10 mouse cellular contexts compared by ENCODE assay signal in genomic region chr14:7960616-7961015, GRCm38 (mm10). TPM values are rescaled to one million over a fixed set of nuclear protein-coding genes. Genes with fewer than 3 reads are reported as not detected.
DNase-seq lines count a peak whose midpoint lies in the region; ATAC-seq and TF ChIP-seq lines count a peak whose summit lies in the region.
"Had no signal": no experiment of that assay in that cellular context is flagged by ENCODE, and none has a peak within 500 bp of the region (broad histone marks: within the 10 kb centered on the region; RNA-seq: fewer than 3 reads in every experiment).

No protein-coding gene starts in this region.

- no peak for TF ChIP-seq CTCF in thymus, adult 2 months (IDR thresholded peaks at IDR 0.05; ENCODE audit: borderline replicate concordance, control insufficient read depth, extremely low read depth, insufficient read depth, low read length, poor library complexity)

- no peak overlapping the region for H3K9ac ChIP-seq in hindbrain, embryonic 15.5 days
- H3K9ac ChIP-seq: embryonic facial prominence, embryonic 13.5 days; liver, embryonic 15.5 days had no signal

- H3K27ac ChIP-seq in thymus, adult 2 months (ENCODE audit: control insufficient read depth, insufficient read depth, low read length) = no peak overlapping the region
- H3K27ac ChIP-seq in hindbrain, embryonic 15.5 days (replicated peaks) = no peak overlapping the region
- H3K27ac ChIP-seq: embryonic facial prominence, embryonic 13.5 days; liver, embryonic 15.5 days had no signal

- no peak for TF ChIP-seq POLR2A in thymus, adult 2 months (IDR thresholded peaks at IDR 0.05; ENCODE audit: control insufficient read depth, extremely low read depth, insufficient read depth, low read length, poor library complexity)

- no peak overlapping the region for H3K4me3 ChIP-seq in thymus, adult 2 months (ENCODE audit: control insufficient read depth, insufficient read depth, low read length)
- no peak overlapping the region for H3K4me3 ChIP-seq in hindbrain, embryonic 15.5 days
- H3K4me3 ChIP-seq: embryonic facial prominence, embryonic 13.5 days; liver, embryonic 15.5 days had no signal

- no peak overlapping the region for H3K4me2 ChIP-seq in hindbrain, embryonic 15.5 days
- H3K4me2 ChIP-seq: embryonic facial prominence, embryonic 13.5 days; liver, embryonic 15.5 days had no signal

- no peaks in the 10 kb centered on the region for H3K36me3 ChIP-seq in thymus, adult 2 months (ENCODE audit: control insufficient read depth, insufficient read depth, low read length)
- H3K36me3 ChIP-seq in hindbrain, embryonic 15.5 days = no peaks in the 10 kb centered on the region
- H3K36me3 ChIP-seq: embryonic facial prominence, embryonic 13.5 days; liver, embryonic 15.5 days had no signal

- WGBS in thymus, adult 2 months = 85% methylated on average over 11 of the region's 11 CpGs
- 51% methylated on average over 11 of the region's 11 CpGs for WGBS in hindbrain, embryonic 15.5 days

- ATAC-seq in hindbrain, embryonic 15.5 days (ENCODE audit: low FRiP score, low read depth) = peak; percentile 38; the same call in 1 of the 2 replicates
- no peak for ATAC-seq in megakaryocyte, adult 5-6 weeks (ENCODE audit: poor library complexity, severe bottlenecking)

- no peaks in the 10 kb centered on the region for H3K27me3 ChIP-seq in thymus, adult 2 months (ENCODE audit: control insufficient read depth, insufficient read depth, low read length)
- H3K27me3 ChIP-seq in hindbrain, embryonic 15.5 days = no peaks in the 10 kb centered on the region
- H3K27me3 ChIP-seq: embryonic facial prominence, embryonic 13.5 days; liver, embryonic 15.5 days had no signal

- no peaks in the 10 kb centered on the region for H3K4me1 ChIP-seq in thymus, adult 2 months (replicated peaks; ENCODE audit: control insufficient read depth, insufficient read depth, low read length)
- no peaks in the 10 kb centered on the region; the same call in 1 of the 2 replicates for H3K4me1 ChIP-seq in hindbrain, embryonic 15.5 days (replicated peaks)
- H3K4me1 ChIP-seq: embryonic facial prominence, embryonic 13.5 days; liver, embryonic 15.5 days had no signal

- no peaks in the 10 kb centered on the region for H3K9me3 ChIP-seq in hindbrain, embryonic 15.5 days
- H3K9me3 ChIP-seq: embryonic facial prominence, embryonic 13.5 days; liver, embryonic 15.5 days had no signal

- DNase-seq in adrenal gland, postnatal 14 days = peak; percentile 30
- no peak for DNase-seq in adrenal gland, adult 8-10 months
- peak; percentile 11 for DNase-seq in thymus, postnatal 25 days
- DNase-seq in thymus, adult 2 months = no peak
- peak; percentile 33 for DNase-seq in mesoderm, embryonic 11.5 days (ENCODE audit: low read depth, low spot score)
- DNase-seq in ovary, postnatal 10 days (ENCODE audit: low spot score) = no peak

RNA-seq across cellular contexts. Expression of gene Gm45521, which starts 3.5 kb away (rescaled TPM):
- total RNA-seq in adrenal gland, postnatal 14 days (2021) = not detected in 2 replicates
- not detected for total RNA-seq in adrenal gland, adult 8-10 months (2022)
- not detected in 2 replicates for polyA plus RNA-seq in thymus, adult 2 months (2012; rRNA removed)
- polyA plus RNA-seq in hindbrain, embryonic 15.5 days (2015; fragmentation: Nextera tagmentation; extraction: Ambion mirVana) = not detected in 2 replicates
- total RNA-seq in megakaryocyte, adult 5-6 weeks (2015) = not detected in 2 replicates
- not detected in 2 replicates for total RNA-seq in megakaryocyte, adult 5-6 weeks (2017)
- polyA plus RNA-seq: embryonic facial prominence, embryonic 13.5 days; liver, embryonic 15.5 days had no signal

RNA-seq across cellular contexts. Expression of gene Dnase1l3, which starts 33.8 kb away (rescaled TPM):
- total RNA-seq in adrenal gland, postnatal 14 days (2021) = 2.6 and 3.9 TPM in 2 replicates
- under 1 TPM; 0.37 to 0.78 (median 0.55) TPM for total RNA-seq in adrenal gland, adult 8-10 months (2022)
- polyA plus RNA-seq in thymus, adult 2 months (2012; rRNA removed) = 22.0 and 27.8 TPM in 2 replicates
- polyA plus RNA-seq in hindbrain, embryonic 15.5 days (2015; fragmentation: Nextera tagmentation; extraction: Ambion mirVana) = 0.04 and 0.12 TPM in 2 replicates
- total RNA-seq in megakaryocyte, adult 5-6 weeks (2015) = 0.02 and 0.07 TPM in 2 replicates
- total RNA-seq in megakaryocyte, adult 5-6 weeks (2017) = not detected in 2 replicates

RNA-seq across cellular contexts. Expression of gene Abhd6, which starts 42.1 kb away (rescaled TPM):
- total RNA-seq in adrenal gland, postnatal 14 days (2021) = 41.8 and 45.9 TPM in 2 replicates
- total RNA-seq in adrenal gland, adult 8-10 months (2022) = 100 to 1,000 TPM in 2 of 4 experiments, 10 to 100 TPM in 2; 87.1 to 147 (median 102) TPM
- polyA plus RNA-seq in thymus, adult 2 months (2012; rRNA removed) = 15.6 and 18.1 TPM in 2 replicates
- polyA plus RNA-seq in hindbrain, embryonic 15.5 days (2015; fragmentation: Nextera tagmentation; extraction: Ambion mirVana) = 34.5 and 36.1 TPM in 2 replicates
- total RNA-seq in megakaryocyte, adult 5-6 weeks (2015) = 0.80 and 1.5 TPM in 2 replicates
- total RNA-seq in megakaryocyte, adult 5-6 weeks (2017) = 0.66 TPM in 1 of 2 replicates, not detected in the other

Comparison
In these comparisons a context has a peak if more than half of its experiments do, and no peak if none do; other contexts are left out.
1. DNase-seq: peak in adrenal gland, postnatal 14 days (single experiment), thymus, postnatal 25 days (single experiment) and mesoderm, embryonic 11.5 days (single experiment); none in adrenal gland, adult 8-10 months (single experiment), thymus, adult 2 months (single experiment) and ovary, postnatal 10 days (single experiment).
2. RNA of gene Abhd6, which starts 42.1 kb away (total RNA-seq): 87.1 to 147 TPM in adrenal gland, adult 8-10 months and 41.8 to 45.9 TPM in adrenal gland, postnatal 14 days; 0.66 to 1.5 TPM in megakaryocyte, adult 5-6 weeks; every median in the first group is over 10 times any median in the second.